Mouse (Mus musculus) hindbrain, embryonic 16.5 days (tissue): ENCODE data around the gene A430078G23Rik. TPM values are rescaled to one million over a fixed set of nuclear protein-coding genes. Genes with fewer than 3 reads are reported as not detected.
"Not testable (repeated sequence)": the region's sequence is repeated elsewhere in the genome, so short reads cannot be mapped to it uniquely, and the experiment has no call there.

ENCODE experiments used
- ATAC-seq: fragments of 200-750 bp; cut with Nextera tagmentation; 2 replicates; pipeline ENCODE4 v1.8.0; 2017; ENCODE audit warnings: moderate TSS enrichment, moderate library complexity
- H3K27ac ChIP-seq: fragments of 300-500 bp; sonication (generic); 2 replicates; pipeline ENCODE4 v1.5.1; 2014; ENCODE audit warnings: low read depth, mild to moderate bottlenecking, control low read depth, low read length, moderate library complexity
- H3K27me3 ChIP-seq: fragments of 300-500 bp; sonication (generic); replicated peaks from 2 replicates; pipeline ENCODE4 v1.6.1; 2014; ENCODE audit warnings: low read length; ENCODE audit not compliant: control insufficient read depth, insufficient read depth
- H3K36me3 ChIP-seq: fragments of 300-500 bp; sonication (generic); 2 replicates; pipeline ENCODE4 v1.6.1; 2014; ENCODE audit warnings: mild to moderate bottlenecking, low read length, moderate library complexity, mixed read lengths; ENCODE audit not compliant: control insufficient read depth, insufficient read depth
- H3K4me1 ChIP-seq: fragments of 300-500 bp; sonication (generic); 2 replicates; pipeline ENCODE4 v1.6.1; 2014; ENCODE audit warnings: low read depth, low read length; ENCODE audit not compliant: control insufficient read depth, insufficient read depth
- H3K4me2 ChIP-seq: fragments of 300-500 bp; sonication (generic); 2 replicates; pipeline ENCODE4 v1.6.1; 2014; ENCODE audit warnings: mild to moderate bottlenecking, low read length, control low read depth, moderate library complexity
- H3K4me3 ChIP-seq: fragments of 300-500 bp; sonication (generic); 2 replicates; pipeline ENCODE4 v1.5.1; 2014; ENCODE audit warnings: mild to moderate bottlenecking, low read length, control low read depth, moderate library complexity
- H3K9ac ChIP-seq: fragments of 300-500 bp; sonication (generic); 2 replicates; pipeline ENCODE4 v1.6.1; 2014; ENCODE audit warnings: low read depth, mild to moderate bottlenecking, control low read depth, low read length, moderate library complexity
- H3K9me3 ChIP-seq: fragments of 300-500 bp; sonication (generic); 2 replicates; pipeline ENCODE4 v1.6.1; 2014; ENCODE audit warnings: mild to moderate bottlenecking, low read length, moderate library complexity; ENCODE audit not compliant: control insufficient read depth
- WGBS: fragments of 180-500 bp; shearing (Covaris S2); extraction: QIAGEN DNeasy Blood & Tissue Kit; methylation state at CpG from one replicate; pipeline ENCODE4 v1.1.7; 2014; 5-methylcytosine and 5-hydroxymethylcytosine counted together
- polyA plus RNA-seq: library from polyadenylated mRNA; unstranded; fragments of >200 nt; fragmentation: Nextera tagmentation; extraction: Ambion mirVana; gene quantifications from 2 replicates; pipeline ENCODE4 v1.2.1, GENCODE M21; 2015

The A430078G23Rik gene
- polyA plus RNA-seq, 1 experiment from 2014 or later, result not detected

DNA sequence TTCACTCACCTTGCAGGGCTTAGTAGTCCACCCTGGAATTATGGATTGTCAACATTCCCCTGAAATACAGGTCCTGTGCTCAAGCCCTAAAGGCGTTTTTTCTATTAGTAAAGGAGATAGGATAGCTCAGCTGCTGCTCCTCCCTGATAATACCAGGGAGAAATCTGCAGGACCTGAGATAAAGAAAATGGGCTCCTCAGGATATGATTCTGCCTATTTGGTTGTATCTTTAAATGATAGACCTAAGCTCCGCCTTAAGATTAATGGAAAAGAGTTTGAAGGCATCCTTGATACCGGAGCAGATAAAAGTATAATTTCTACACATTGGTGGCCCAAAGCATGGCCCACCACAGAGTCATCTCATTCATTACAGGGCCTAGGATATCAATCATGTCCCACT lies 12.5 kb upstream of the A430078G23Rik start:
- not testable (repeated sequence) for H3K36me3 ChIP-seq, H3K4me1 ChIP-seq, H3K4me2 ChIP-seq, H3K27ac ChIP-seq, H3K4me3 ChIP-seq, ATAC-seq, H3K9me3 ChIP-seq, H3K9ac ChIP-seq, H3K27me3 ChIP-seq
- WGBS, result 95% methylated on average over 1 of the region's 3 CpGs

GRCm38 (mm10) chr8:3345337-3345736 lies 7.9 kb upstream of the A430078G23Rik start:
- H3K27me3 ChIP-seq, result no peaks in the 10 kb centered on the region
- no peaks in the 10 kb centered on the region for H3K4me1 ChIP-seq
- 96% methylated on average over 6 of the region's 6 CpGs for WGBS
- no peak overlapping the region for H3K4me3 ChIP-seq
- H3K9me3 ChIP-seq, result no peaks in the 10 kb centered on the region
- no peaks in the 10 kb centered on the region for H3K36me3 ChIP-seq
- no peak for ATAC-seq
- H3K27ac ChIP-seq, result no peak overlapping the region
- H3K9ac ChIP-seq, result no peak overlapping the region
- no peak overlapping the region for H3K4me2 ChIP-seq

- Histone ChIP-seq H3K4me1 (no peaks in the 10 kb centered on the region), H3K27me3 (no peaks in the 10 kb centered on the region), H3K36me3 (no peaks in the 10 kb centered on the region), H3K9ac (no peak overlapping the region), H3K27ac (no peak overlapping the region), H3K9me3 (no peaks in the 10 kb centered on the region), H3K4me3 (no peak overlapping the region), H3K4me2 (no peak overlapping the region)
- ATAC-seq, result no peak
- WGBS, result 91% methylated on average over 5 of the region's 5 CpGs
Measured at GRCm38 (mm10) chr8:3346691-3347413, 6.4 kb upstream of the A430078G23Rik start.

DNA sequence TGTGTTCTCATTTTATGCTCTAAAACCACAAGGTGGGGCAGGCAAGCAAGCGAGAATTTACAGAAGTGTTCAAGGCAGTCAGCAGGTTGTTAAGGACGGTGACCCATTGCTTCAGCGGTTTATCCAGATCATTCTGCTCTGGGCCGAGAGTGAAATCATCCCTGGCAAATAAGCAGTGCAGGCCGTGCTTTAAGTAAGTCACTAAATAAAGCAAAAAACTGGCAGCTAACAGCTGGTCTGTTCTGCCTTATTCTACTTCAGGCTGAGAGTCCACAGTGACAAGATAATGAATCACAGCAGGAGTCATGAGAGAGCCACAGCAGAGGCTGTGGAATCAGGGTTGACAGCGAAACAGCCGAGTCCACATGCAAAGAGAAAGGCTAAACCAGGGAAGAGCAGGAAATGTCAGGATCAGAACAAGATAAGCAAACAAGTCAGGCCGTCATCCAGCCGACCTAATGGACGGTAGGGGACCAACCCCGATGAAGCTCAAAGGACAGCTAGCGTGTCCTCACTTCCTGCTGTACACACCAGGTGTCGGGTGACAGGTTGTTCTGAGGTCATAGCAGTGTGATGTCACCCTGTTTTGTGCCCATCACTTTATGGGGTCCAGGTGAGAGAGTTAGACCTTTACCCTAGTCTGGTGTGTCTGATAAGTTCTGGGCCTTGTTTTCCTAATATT lies 4.9 kb upstream of the A430078G23Rik start:
- H3K36me3 ChIP-seq, result no peaks in the 10 kb centered on the region
- H3K27ac ChIP-seq, result no peak overlapping the region
- H3K9me3 ChIP-seq, result no peaks in the 10 kb centered on the region
- H3K9ac ChIP-seq, result no peak overlapping the region
- H3K27me3 ChIP-seq, result no peaks in the 10 kb centered on the region
- H3K4me3 ChIP-seq, result no peak overlapping the region
- 48% methylated on average over 13 of the region's 13 CpGs for WGBS
- H3K4me2 ChIP-seq, result no peak overlapping the region
- peak; percentile 61 for ATAC-seq
- H3K4me1 ChIP-seq, result no peaks in the 10 kb centered on the region

- no peak overlapping the region for H3K9ac ChIP-seq
- no peaks in the 10 kb centered on the region for H3K4me1 ChIP-seq
- H3K4me3 ChIP-seq, result no peak overlapping the region
- no peak for ATAC-seq
- H3K36me3 ChIP-seq, result no peaks in the 10 kb centered on the region
- H3K27ac ChIP-seq, result no peak overlapping the region
- WGBS, result 71% methylated on average over 6 of the region's 6 CpGs
- H3K4me2 ChIP-seq, result no peak overlapping the region
- H3K27me3 ChIP-seq, result no peaks in the 10 kb centered on the region
- no peaks in the 10 kb centered on the region for H3K9me3 ChIP-seq
Measured at GRCm38 (mm10) chr8:3350747-3351146, 2.5 kb upstream of the A430078G23Rik start.

GRCm38 (mm10) chr8:3352715-3353114 lies 500 bp upstream of the A430078G23Rik start:
- Histone ChIP-seq H3K4me3 (no peak overlapping the region), H3K36me3 (no peaks in the 10 kb centered on the region), H3K9ac (no peak overlapping the region), H3K27ac (no peak overlapping the region), H3K4me2 (no peak overlapping the region), H3K27me3 (no peaks in the 10 kb centered on the region), H3K9me3 (no peaks in the 10 kb centered on the region), H3K4me1 (no peaks in the 10 kb centered on the region)
- no peak for ATAC-seq
- 83% methylated on average over 6 of the region's 6 CpGs for WGBS

DNA sequence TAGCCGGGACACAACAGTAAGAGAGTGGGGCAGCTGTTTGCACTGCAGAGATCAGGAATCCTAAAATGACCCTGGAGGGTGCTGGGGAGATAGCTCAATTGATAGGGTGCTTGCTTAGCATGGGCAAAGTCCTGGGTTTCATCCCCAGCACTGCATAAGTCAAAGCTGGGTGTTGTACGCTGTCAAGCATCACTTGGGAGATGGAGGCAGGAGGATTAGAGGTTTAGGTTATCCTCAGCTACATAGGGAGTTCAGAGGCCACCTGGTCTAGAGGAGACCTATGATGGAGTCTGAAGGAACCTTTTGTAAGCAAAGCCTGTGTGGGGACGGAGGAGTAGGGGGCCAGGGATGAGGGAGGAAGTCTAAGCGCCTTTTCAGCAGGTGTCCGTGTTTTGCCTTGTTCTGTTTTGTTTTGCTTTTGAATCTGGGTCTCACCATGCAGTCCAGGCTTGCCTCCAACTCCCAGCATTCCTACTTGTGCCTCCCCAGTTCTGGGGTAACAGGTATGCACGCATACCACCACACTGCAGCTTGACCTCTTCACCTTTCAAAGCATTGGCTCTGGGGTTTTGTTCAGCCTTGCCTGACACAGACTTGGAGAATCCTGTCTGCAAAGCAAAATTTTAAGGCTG lies 712 bp downstream of the A430078G23Rik start:
- no peaks in the 10 kb centered on the region for H3K27me3 ChIP-seq
- H3K9me3 ChIP-seq, result no peaks in the 10 kb centered on the region
- H3K27ac ChIP-seq, result no peak overlapping the region
- H3K36me3 ChIP-seq, result no peaks in the 10 kb centered on the region
- 79% methylated on average over 6 of the region's 6 CpGs for WGBS
- H3K4me1 ChIP-seq, result no peaks in the 10 kb centered on the region
- no peak for ATAC-seq
- H3K9ac ChIP-seq, result no peak overlapping the region
- no peak overlapping the region for H3K4me2 ChIP-seq
- H3K4me3 ChIP-seq, result no peak overlapping the region

DNA sequence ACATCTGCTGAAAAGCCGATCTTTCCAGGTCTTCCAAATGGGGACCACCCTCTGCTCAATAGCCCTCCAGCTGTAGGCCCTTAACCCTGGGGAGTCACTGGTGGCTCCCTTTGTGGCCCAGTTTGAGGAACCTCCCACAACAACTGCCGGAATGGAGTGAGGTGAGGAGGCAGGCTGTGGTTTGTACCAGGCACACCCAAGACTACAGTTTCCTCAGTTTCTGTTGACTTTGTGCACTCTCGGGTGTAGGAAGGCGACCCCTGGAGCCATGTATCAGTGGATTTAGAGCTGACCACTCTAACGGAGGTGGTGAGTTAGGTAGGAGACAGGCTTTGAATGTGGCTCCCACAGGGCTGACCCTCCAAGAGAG lies 1.2 kb downstream of the A430078G23Rik start:
- WGBS, result 71% methylated on average over 5 of the region's 5 CpGs
- Histone ChIP-seq H3K4me2 (no peak overlapping the region), H3K4me1 (no peaks in the 10 kb centered on the region), H3K4me3 (no peak overlapping the region), H3K9ac (no peak overlapping the region), H3K27ac (no peak overlapping the region), H3K9me3 (no peaks in the 10 kb centered on the region), H3K27me3 (no peaks in the 10 kb centered on the region), H3K36me3 (no peaks in the 10 kb centered on the region)
- no peak for ATAC-seq

GRCm38 (mm10) chr8:3355586-3355985 lies 2.4 kb downstream of the A430078G23Rik start:
- ATAC-seq, result no peak
- Histone ChIP-seq H3K4me3 (no peak overlapping the region), H3K4me2 (no peak overlapping the region), H3K36me3 (no peaks in the 10 kb centered on the region), H3K4me1 (no peaks in the 10 kb centered on the region), H3K27ac (no peak overlapping the region), H3K9ac (no peak overlapping the region), H3K27me3 (no peaks in the 10 kb centered on the region), H3K9me3 (no peaks in the 10 kb centered on the region)
- 83% methylated on average over 6 of the region's 6 CpGs for WGBS
